Mouse (Mus musculus): Measurements from ENCODE around the gene Whrn.

Whrn gene

GRCm38 (mm10) chr4:63382676-63383369, 113.0 kb downstream of the Whrn start:
- no peak for DNase-seq (ENCODE audit: low spot score)

- no peak for DNase-seq (ENCODE audit: low spot score)
Measured at GRCm38 (mm10) chr4:63377483-63377882, 118.3 kb downstream of the Whrn start.

DNA sequence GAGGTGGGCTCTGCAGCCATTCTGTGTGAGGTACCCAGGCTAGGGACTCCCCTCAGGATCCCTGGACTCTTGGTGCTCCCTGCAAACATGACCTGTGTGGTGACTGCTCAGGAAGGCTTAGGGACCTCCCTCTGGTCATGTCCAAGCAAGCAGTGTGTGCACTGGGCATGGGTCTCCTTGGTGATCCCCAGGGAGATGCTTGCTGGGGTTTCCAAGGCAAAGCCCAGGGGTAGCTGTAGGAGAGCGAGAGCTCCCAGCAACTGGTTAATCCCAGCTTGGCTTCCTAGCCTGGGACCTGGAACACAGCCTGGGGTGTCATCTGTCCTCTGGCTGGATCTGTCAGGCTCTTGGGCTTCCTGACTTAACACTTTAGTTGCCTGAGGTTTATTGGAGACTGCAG, 120.4 kb downstream of the Whrn start:
- DNase-seq (ENCODE audit: low spot score) = no peak

GRCm38 (mm10) chr4:63374331-63374730, 121.5 kb downstream of the Whrn start:
- DNase-seq (ENCODE audit: low spot score) = no peak

DNA sequence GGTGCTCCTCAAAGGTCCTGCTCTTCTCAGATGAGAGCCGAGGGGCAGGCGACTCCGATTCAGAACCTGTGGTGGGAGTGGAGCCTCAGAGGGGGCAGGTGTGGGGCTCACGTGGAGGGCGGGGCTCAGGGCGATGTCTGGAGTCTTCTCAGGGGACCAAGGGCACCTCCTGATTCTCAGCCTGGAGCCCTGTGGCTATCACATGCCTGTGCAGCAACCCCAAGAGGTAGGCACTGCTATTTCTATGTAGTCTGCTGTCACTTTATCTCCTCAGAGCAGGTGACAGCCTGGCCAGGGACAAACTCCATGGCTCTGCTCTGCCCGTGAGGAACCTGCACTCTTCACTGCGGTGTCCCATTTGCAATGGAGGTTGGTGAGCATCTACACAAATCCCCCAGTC, 122.4 kb downstream of the Whrn start:
- DNase-seq (ENCODE audit: low spot score) = no peak

DNA sequence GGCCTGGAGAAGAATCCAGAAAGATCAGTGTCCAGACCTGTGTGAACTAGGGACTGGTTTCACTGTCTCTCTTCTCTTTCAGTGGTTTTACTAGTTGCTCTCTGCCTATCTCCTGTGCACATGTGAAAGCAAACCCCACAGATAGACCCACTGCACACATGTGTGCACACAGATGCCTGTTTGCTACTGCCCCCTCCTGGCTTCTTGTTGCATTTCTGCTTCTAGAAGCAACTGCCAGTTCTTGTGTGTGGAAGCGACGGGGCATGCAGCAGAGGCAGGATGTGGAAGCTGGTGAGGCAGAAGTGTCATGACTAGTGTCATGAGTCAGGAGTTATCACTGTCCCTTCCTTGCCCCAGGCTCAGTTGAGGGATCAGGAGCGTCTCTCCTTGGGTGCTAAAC, 123.9 kb downstream of the Whrn start:
- no peak for DNase-seq (ENCODE audit: low spot score)

DNA sequence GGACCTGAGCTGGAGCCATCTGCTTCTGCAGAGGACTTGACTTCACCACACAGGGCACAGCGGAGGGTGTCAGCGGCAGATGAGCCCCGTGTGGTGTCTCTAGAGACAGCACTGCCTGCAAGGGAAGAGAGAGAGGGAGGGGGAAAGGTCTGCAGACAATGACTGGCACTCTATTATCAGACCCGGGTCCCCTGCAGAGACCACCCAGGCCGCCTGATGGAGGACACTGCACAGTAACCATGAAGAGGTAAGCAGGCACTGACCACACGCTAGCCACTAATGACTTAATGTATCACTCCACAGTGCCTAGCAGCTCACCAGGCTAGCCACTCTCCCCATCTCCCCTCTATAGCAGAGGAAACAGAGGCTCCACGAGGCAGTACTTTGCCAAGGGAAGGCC, 124.9 kb downstream of the Whrn start:
- no peak for DNase-seq (ENCODE audit: low spot score)

DNA sequence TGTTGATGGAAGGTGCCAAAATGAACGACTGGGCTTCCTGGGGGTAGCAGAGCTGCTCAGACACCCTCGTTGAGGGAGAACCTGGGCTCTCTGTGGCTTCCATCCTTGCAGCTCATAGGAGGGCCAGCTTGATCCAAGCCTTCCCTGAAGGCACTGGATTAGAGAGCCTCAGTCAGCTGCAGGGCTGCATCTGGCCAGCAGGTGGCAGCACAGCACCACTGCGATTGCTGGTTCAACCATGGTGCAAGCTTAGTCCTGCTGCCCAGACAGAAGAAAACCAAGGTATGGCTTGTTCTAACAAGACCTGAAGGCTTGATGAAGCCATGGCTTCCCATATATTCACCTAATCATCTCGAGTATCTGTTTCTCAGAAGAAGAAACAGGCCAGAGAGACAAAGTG, 127.2 kb downstream of the Whrn start:
- peak; percentile 65 for DNase-seq (ENCODE audit: low spot score)
